Mouse (Mus musculus) lung, embryonic 16.5 days (tissue): ENCODE measurements around the gene Cox4i1. TPM values are rescaled to one million over a fixed set of nuclear protein-coding genes. Genes with fewer than 3 reads are reported as not detected.
A peak's percentile ranks its signal among the peaks of the same experiment; 100 is the strongest.

Experiments
- ATAC-seq: fragments of 200-750 bp; cut with Nextera tagmentation; 2 replicates; pipeline ENCODE4 v1.8.0; 2017; ENCODE audit warnings: low read depth, mild to moderate bottlenecking, moderate library complexity
- H3K27ac ChIP-seq: fragments of 300-500 bp; sonication (generic); 2 replicates; pipeline ENCODE4 v1.5.1; 2014; ENCODE audit warnings: mild to moderate bottlenecking, control low read depth, low read length
- H3K27me3 ChIP-seq: fragments of 300-500 bp; sonication (generic); 2 replicates; pipeline ENCODE4 v1.6.1; 2014; ENCODE audit warnings: low read depth, low read length, mixed read lengths; ENCODE audit not compliant: control insufficient read depth, insufficient read depth
- H3K36me3 ChIP-seq: fragments of 300-500 bp; sonication (generic); 2 replicates; pipeline ENCODE4 v1.6.1; 2014; ENCODE audit warnings: low read length; ENCODE audit not compliant: control insufficient read depth, insufficient read depth
- H3K4me1 ChIP-seq: fragments of 300-500 bp; sonication (generic); replicated peaks from 2 replicates; pipeline ENCODE4 v1.6.1; 2014; ENCODE audit warnings: low read length, mixed read lengths; ENCODE audit not compliant: control insufficient read depth, insufficient read depth
- H3K4me2 ChIP-seq: fragments of 300-500 bp; sonication (generic); 2 replicates; pipeline ENCODE4 v1.6.1; 2014; ENCODE audit warnings: low read depth, low read length, control low read depth
- H3K4me3 ChIP-seq: fragments of 300-500 bp; sonication (generic); 2 replicates; pipeline ENCODE4 v1.5.1; 2014; ENCODE audit warnings: mild to moderate bottlenecking, low read length, control low read depth
- H3K9ac ChIP-seq: fragments of 300-500 bp; sonication (generic); 2 replicates; pipeline ENCODE4 v1.6.1; 2014; ENCODE audit warnings: low read length, control low read depth
- H3K9me3 ChIP-seq: fragments of 300-500 bp; sonication (generic); 2 replicates; pipeline ENCODE4 v1.6.1; 2016; ENCODE audit warnings: low read length; ENCODE audit not compliant: control insufficient read depth
- WGBS: fragments of 180-500 bp; shearing (Covaris S2); extraction: QIAGEN DNeasy Blood & Tissue Kit; methylation state at CpG from one replicate; pipeline ENCODE4 v1.1.7; 2014; 5-methylcytosine and 5-hydroxymethylcytosine counted together
- polyA plus RNA-seq: library from polyadenylated mRNA; unstranded; fragments of >200 nt; fragmentation: Nextera tagmentation; extraction: Ambion mirVana; gene quantifications from 2 replicates; pipeline ENCODE4 v1.2.1, GENCODE M21; 2015

Cox4i1 gene
- polyA plus RNA-seq, 1 experiment from 2014 or later, result 1,058 TPM

GRCm38 (mm10) chr8:120697154-120697978 lies 29.3 kb downstream of the Cox4i1 start:
- Histone ChIP-seq H3K27ac (peak overlapping the region; percentile 84), H3K9ac (no peak overlapping the region), H3K9me3 (no peaks in the 10 kb centered on the region), H3K27me3 (peaks cover 1% of the 10 kb centered on the region; the same call in 1 of the 2 replicates), H3K36me3 (no peaks in the 10 kb centered on the region), H3K4me3 (no peak overlapping the region), H3K4me2 (no peak overlapping the region), H3K4me1 (peaks cover 38% of the 10 kb centered on the region)
- ATAC-seq, result 0 out of 2 replicates have a peak, but pooled peaks have one; percentile 8
- WGBS, result 44% methylated on average over 17 of the region's 17 CpGs

GRCm38 (mm10) chr8:120697979-120698272 lies 29.9 kb downstream of the Cox4i1 start:
- Histone ChIP-seq H3K4me2 (no peak overlapping the region), H3K27me3 (peaks cover 2% of the 10 kb centered on the region; the same call in 1 of the 2 replicates), H3K36me3 (no peaks in the 10 kb centered on the region), H3K4me1 (peaks cover 38% of the 10 kb centered on the region), H3K4me3 (no peak overlapping the region), H3K27ac (peak overlapping the region; percentile 68), H3K9me3 (no peaks in the 10 kb centered on the region), H3K9ac (no peak overlapping the region)
- ATAC-seq, result no peak

DNA sequence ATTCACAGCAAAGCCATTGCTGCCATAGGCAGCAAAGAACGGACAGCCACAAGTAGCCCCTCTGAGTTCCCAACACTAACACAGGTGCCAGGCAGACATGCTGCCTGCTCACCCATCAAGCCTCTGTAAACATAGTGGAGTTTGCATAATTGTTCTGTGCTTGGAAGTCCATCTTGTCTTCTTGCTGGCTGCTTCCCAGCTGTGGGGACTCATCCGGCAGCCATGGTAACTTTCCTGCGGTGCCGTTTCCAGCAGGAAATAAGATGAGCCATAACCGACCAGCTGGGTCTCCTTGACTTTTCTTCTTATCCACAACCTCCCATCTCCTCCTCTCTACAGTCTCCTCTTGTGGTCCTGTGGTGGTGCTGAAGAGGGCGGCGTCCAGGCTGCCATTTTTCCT lies 30.4 kb downstream of the Cox4i1 start:
- no peak for ATAC-seq
- Histone ChIP-seq H3K27me3 (peaks cover 2% of the 10 kb centered on the region; the same call in 1 of the 2 replicates), H3K4me3 (no peak overlapping the region), H3K9me3 (no peaks in the 10 kb centered on the region), H3K36me3 (no peaks in the 10 kb centered on the region), H3K4me2 (no peak overlapping the region), H3K9ac (no peak overlapping the region), H3K4me1 (peaks cover 38% of the 10 kb centered on the region), H3K27ac (peak overlapping the region; percentile 68)
- 54% methylated on average over 7 of the region's 7 CpGs for WGBS

DNA sequence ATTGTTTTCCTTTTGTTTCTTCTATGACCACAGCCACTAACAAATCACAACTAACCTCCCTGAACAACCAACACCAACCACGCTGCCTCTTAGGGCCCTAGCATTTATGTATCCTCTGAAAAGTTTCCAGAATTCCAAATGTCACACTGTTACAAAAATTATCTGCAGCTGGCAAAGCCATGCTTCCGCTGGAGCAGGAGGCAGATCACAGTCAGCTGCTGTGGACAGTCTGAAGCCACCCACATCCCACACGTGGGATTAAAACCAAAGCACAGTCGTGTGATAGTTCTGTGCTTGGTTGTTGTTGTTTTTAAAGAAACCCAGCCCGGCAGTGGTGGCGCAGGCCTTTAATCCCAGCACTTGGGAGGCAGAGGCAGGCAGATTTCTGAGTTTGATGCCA lies 31.1 kb downstream of the Cox4i1 start:
- WGBS, result 54% methylated on average over 6 of the region's 6 CpGs
- Histone ChIP-seq H3K27ac (peak overlapping the region; percentile 68), H3K4me2 (no peak overlapping the region), H3K36me3 (no peaks in the 10 kb centered on the region), H3K27me3 (peaks cover 2% of the 10 kb centered on the region; the same call in 1 of the 2 replicates), H3K4me1 (peaks cover 34% of the 10 kb centered on the region), H3K9ac (no peak overlapping the region), H3K9me3 (no peaks in the 10 kb centered on the region), H3K4me3 (no peak overlapping the region)
- ATAC-seq, result 0 out of 2 replicates have a peak, but pooled peaks have one; percentile 10

DNA sequence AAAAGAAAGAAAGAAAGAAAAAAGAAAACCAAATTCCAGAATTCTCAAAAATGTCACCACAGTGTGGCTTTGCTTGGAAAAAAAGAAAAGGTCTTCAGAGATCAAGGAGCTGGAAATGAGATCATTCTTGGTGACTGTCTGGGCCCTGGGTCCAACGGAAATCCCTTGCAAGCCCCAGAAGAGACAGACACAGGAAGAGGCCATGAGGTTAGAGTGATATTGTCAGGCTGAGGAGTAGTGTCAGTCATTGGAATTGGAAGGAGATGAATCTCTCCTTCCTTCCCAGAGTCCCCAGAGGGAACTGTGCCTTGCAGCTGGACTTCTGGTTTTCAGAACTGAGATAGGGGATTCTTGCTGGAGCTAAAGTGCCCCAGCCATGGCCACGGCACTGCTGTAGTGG lies 31.5 kb downstream of the Cox4i1 start:
- 47% methylated on average over 2 of the region's 2 CpGs for WGBS
- H3K4me2 ChIP-seq, result no peak overlapping the region
- no peaks in the 10 kb centered on the region for H3K9me3 ChIP-seq
- ATAC-seq, result no peak
- H3K9ac ChIP-seq, result no peak overlapping the region
- H3K4me3 ChIP-seq, result no peak overlapping the region
- H3K27ac ChIP-seq, result peak overlapping the region; percentile 62
- H3K36me3 ChIP-seq, result no peaks in the 10 kb centered on the region
- peaks cover 2% of the 10 kb centered on the region; the same call in 1 of the 2 replicates for H3K27me3 ChIP-seq
- peaks cover 31% of the 10 kb centered on the region for H3K4me1 ChIP-seq

GRCm38 (mm10) chr8:120700053-120700452 lies 32.0 kb downstream of the Cox4i1 start:
- Histone ChIP-seq H3K9ac (no peak overlapping the region), H3K4me3 (no peak overlapping the region), H3K36me3 (no peaks in the 10 kb centered on the region), H3K4me2 (no peak overlapping the region), H3K27me3 (peaks cover 2% of the 10 kb centered on the region; the same call in 1 of the 2 replicates), H3K27ac (peak overlapping the region; percentile 62), H3K9me3 (no peaks in the 10 kb centered on the region), H3K4me1 (peaks cover 31% of the 10 kb centered on the region)
- ATAC-seq, result no peak
- WGBS, result 72% methylated on average over 4 of the region's 4 CpGs

GRCm38 (mm10) chr8:120701758-120702465 lies 33.9 kb downstream of the Cox4i1 start:
- peaks cover 17% of the 10 kb centered on the region for H3K4me1 ChIP-seq
- 58% methylated on average over 19 of the region's 19 CpGs for WGBS
- H3K27ac ChIP-seq, result no peak overlapping the region
- no peak overlapping the region for H3K4me2 ChIP-seq
- H3K9ac ChIP-seq, result no peak overlapping the region
- H3K27me3 ChIP-seq, result peaks cover 2% of the 10 kb centered on the region; the same call in 1 of the 2 replicates
- no peaks in the 10 kb centered on the region for H3K9me3 ChIP-seq
- no peak for ATAC-seq
- H3K36me3 ChIP-seq, result no peaks in the 10 kb centered on the region
- no peak overlapping the region for H3K4me3 ChIP-seq

GRCm38 (mm10) chr8:120704203-120704602 lies 36.2 kb downstream of the Cox4i1 start:
- Histone ChIP-seq H3K4me1 (peaks cover 8% of the 10 kb centered on the region), H3K9ac (no peak overlapping the region), H3K4me2 (no peak overlapping the region), H3K36me3 (no peaks in the 10 kb centered on the region), H3K4me3 (no peak overlapping the region), H3K27me3 (peaks cover 2% of the 10 kb centered on the region; the same call in 1 of the 2 replicates), H3K27ac (no peak overlapping the region), H3K9me3 (no peaks in the 10 kb centered on the region)
- WGBS, result 43% methylated on average over 9 of the region's 9 CpGs
- ATAC-seq, result 0 out of 2 replicates have a peak, but pooled peaks have one; percentile 45

DNA sequence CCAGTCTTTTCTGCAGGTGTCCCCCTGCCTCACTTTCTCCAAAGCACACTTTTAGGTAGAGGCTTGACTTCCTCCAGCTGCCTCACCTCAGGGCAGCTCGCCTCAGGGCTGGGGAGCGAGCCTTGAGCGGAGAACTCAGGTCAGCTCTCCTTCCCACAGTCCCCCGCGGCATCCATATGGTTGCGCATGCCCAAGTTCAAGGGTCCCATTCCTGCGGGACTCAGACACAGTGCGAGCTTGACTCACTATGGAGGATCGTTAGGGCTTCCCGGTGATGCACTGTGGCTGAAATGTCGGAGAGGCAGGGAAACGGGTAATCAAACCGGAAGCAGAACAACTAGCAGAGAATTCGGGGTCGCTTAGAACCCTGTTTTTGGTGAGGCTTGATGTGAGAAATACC lies 37.1 kb downstream of the Cox4i1 start:
- 74% methylated on average over 15 of the region's 15 CpGs for WGBS
- no peaks in the 10 kb centered on the region for H3K36me3 ChIP-seq
- no peak for ATAC-seq

More for the DNA sequence above, 37.1 kb downstream of the Cox4i1 start:
- H3K4me2 ChIP-seq, result no peak overlapping the region
- H3K27me3 ChIP-seq, result peaks cover 2% of the 10 kb centered on the region; the same call in 1 of the 2 replicates
- H3K27ac ChIP-seq, result no peak overlapping the region
- no peak overlapping the region for H3K4me3 ChIP-seq
- no peaks in the 10 kb centered on the region for H3K9me3 ChIP-seq
- peaks cover 2% of the 10 kb centered on the region for H3K4me1 ChIP-seq
- H3K9ac ChIP-seq, result no peak overlapping the region
